Mouse (Mus musculus) embryonic facial prominence, embryonic 10.5 days (tissue): ENCODE measurements around the gene Grb7. TPM values are rescaled to one million over a fixed set of nuclear protein-coding genes. Genes with fewer than 3 reads are reported as not detected.

Experiments
- DNase-seq: peaks from one replicate; pipeline ENCODE4 v3.0.0-alpha.2; 2017; ENCODE audit warnings: low spot score
- H3K27ac ChIP-seq: fragments of 300-500 bp; sonication (generic); replicated peaks from 2 replicates; pipeline ENCODE4 v1.5.1; 2016; ENCODE audit warnings: mild to moderate bottlenecking
- H3K27me3 ChIP-seq: fragments of 300-500 bp; sonication (generic); replicated peaks from 2 replicates; pipeline ENCODE4 v1.6.1; 2016; ENCODE audit warnings: low read depth, mild to moderate bottlenecking; ENCODE audit not compliant: poor library complexity, severe bottlenecking
- H3K36me3 ChIP-seq: fragments of 300-500 bp; sonication (generic); replicated peaks from 2 replicates; pipeline ENCODE4 v1.6.1; 2016; ENCODE audit warnings: mild to moderate bottlenecking, moderate library complexity
- H3K4me1 ChIP-seq: fragments of 300-500 bp; sonication (generic); 2 replicates; pipeline ENCODE4 v1.6.1; 2016
- H3K4me3 ChIP-seq: fragments of 300-500 bp; sonication (generic); 2 replicates; pipeline ENCODE4 v1.5.1; 2016; ENCODE audit warnings: mild to moderate bottlenecking, moderate library complexity
- H3K9me3 ChIP-seq: fragments of 300-500 bp; sonication (generic); 2 replicates; pipeline ENCODE4 v1.6.1; 2016; ENCODE audit warnings: mild to moderate bottlenecking
- WGBS: fragments of 180-500 bp; shearing (Covaris S2); methylation state at CpG from one replicate; pipeline ENCODE4 v1.1.7; 2016; 5-methylcytosine and 5-hydroxymethylcytosine counted together
- polyA plus RNA-seq: library from polyadenylated mRNA; unstranded; fragments of >200 nt; fragmentation: Nextera tagmentation; extraction: Ambion mirVana; gene quantifications from 2 replicates; pipeline ENCODE4 v1.2.1, GENCODE M21; 2016

The Grb7 gene
- polyA plus RNA-seq, 1 experiment from 2014 or later, result 11.9 TPM

- 34% methylated on average over 13 of the region's 13 CpGs for WGBS
- Histone ChIP-seq H3K4me3 (peak overlapping the region; percentile 50), H3K9me3 (no peaks in the 10 kb centered on the region), H3K4me1 (peaks cover 38% of the 10 kb centered on the region), H3K27me3 (peaks cover 84% of the 10 kb centered on the region), H3K36me3 (peaks cover 8% of the 10 kb centered on the region; the same call in 1 of the 2 replicates), H3K27ac (no peak overlapping the region; the same call in 1 of the 2 replicates)
- no peak for DNase-seq
These were observed 2.1 kb downstream of the Grb7 start for GRCm38 (mm10) chr11:98448191-98448790.

- H3K4me1 ChIP-seq, result peaks cover 38% of the 10 kb centered on the region
- H3K27me3 ChIP-seq, result peaks cover 89% of the 10 kb centered on the region
- H3K27ac ChIP-seq, result no peak overlapping the region
- H3K9me3 ChIP-seq, result no peaks in the 10 kb centered on the region
- H3K4me3 ChIP-seq, result no peak overlapping the region
- no peak for DNase-seq
- H3K36me3 ChIP-seq, result peaks cover 19% of the 10 kb centered on the region
- WGBS, result 79% methylated on average over 3 of the region's 3 CpGs
These were observed 3.2 kb downstream of the Grb7 start for GRCm38 (mm10) chr11:98449419-98449818.

GRCm38 (mm10) chr11:98449921-98450771 lies 4.0 kb downstream of the Grb7 start:
- Histone ChIP-seq H3K9me3 (no peaks in the 10 kb centered on the region), H3K36me3 (peaks cover 26% of the 10 kb centered on the region), H3K27me3 (peaks cover 89% of the 10 kb centered on the region), H3K4me1 (peaks cover 37% of the 10 kb centered on the region), H3K4me3 (no peak overlapping the region), H3K27ac (no peak overlapping the region)
- 84% methylated on average over 20 of the region's 20 CpGs for WGBS
- DNase-seq, result no peak

GRCm38 (mm10) chr11:98455484-98455883 lies 9.3 kb downstream of the Grb7 start:
- peaks cover 31% of the 10 kb centered on the region for H3K36me3 ChIP-seq
- no peak overlapping the region for H3K27ac ChIP-seq
- 82% methylated on average over 4 of the region's 4 CpGs for whole genome bisulfite sequencing
- H3K9me3 ChIP-seq, result no peaks in the 10 kb centered on the region
- H3K27me3 ChIP-seq, result peaks cover 72% of the 10 kb centered on the region
- H3K4me3 ChIP-seq, result no peak overlapping the region
- no peak for DNase-seq
- peaks cover 27% of the 10 kb centered on the region for H3K4me1 ChIP-seq

GRCm38 (mm10) chr11:98456545-98456944 lies 10.4 kb downstream of the Grb7 start:
- no peak for DNase-seq
- H3K9me3 ChIP-seq, result no peaks in the 10 kb centered on the region
- H3K4me3 ChIP-seq, result no peak overlapping the region
- H3K36me3 ChIP-seq, result peaks cover 28% of the 10 kb centered on the region
- H3K27ac ChIP-seq, result no peak overlapping the region
- peaks cover 72% of the 10 kb centered on the region for H3K27me3 ChIP-seq
- H3K4me1 ChIP-seq, result peaks cover 27% of the 10 kb centered on the region
- 80% methylated on average over 5 of the region's 5 CpGs for WGBS

- Histone ChIP-seq H3K4me3 (peak overlapping the region; percentile 66), H3K27ac (peak overlapping the region; percentile 82), H3K4me1 (peaks cover 27% of the 10 kb centered on the region), H3K36me3 (peaks cover 27% of the 10 kb centered on the region), H3K9me3 (no peaks in the 10 kb centered on the region), H3K27me3 (peaks cover 72% of the 10 kb centered on the region)
- no peak for DNase-seq
- 21% methylated on average over 9 of the region's 9 CpGs for WGBS
These were observed 10.8 kb downstream of the Grb7 start for GRCm38 (mm10) chr11:98456945-98457344.

- WGBS, result under 1% methylated on average over 63 of the region's 64 CpGs
- Histone ChIP-seq H3K27me3 (peaks cover 72% of the 10 kb centered on the region), H3K4me3 (peak overlapping the region; percentile 66), H3K4me1 (peaks cover 27% of the 10 kb centered on the region), H3K36me3 (peaks cover 24% of the 10 kb centered on the region), H3K9me3 (no peaks in the 10 kb centered on the region), H3K27ac (peak overlapping the region; percentile 82)
- DNase-seq, result peak; percentile 90
These were observed 11.3 kb downstream of the Grb7 start for GRCm38 (mm10) chr11:98457367-98458120.

GRCm38 (mm10) chr11:98458121-98458990 lies 12.2 kb downstream of the Grb7 start:
- WGBS, result 3% methylated on average over 30 of the region's 30 CpGs
- Histone ChIP-seq H3K36me3 (peaks cover 23% of the 10 kb centered on the region), H3K27me3 (peaks cover 75% of the 10 kb centered on the region), H3K9me3 (no peaks in the 10 kb centered on the region), H3K4me1 (peaks cover 27% of the 10 kb centered on the region), H3K4me3 (peak overlapping the region; percentile 66), H3K27ac (peak overlapping the region; percentile 82)
- no peak for DNase-seq

- H3K27ac ChIP-seq, result no peak overlapping the region
- H3K36me3 ChIP-seq, result peaks cover 14% of the 10 kb centered on the region
- H3K4me1 ChIP-seq, result peaks cover 27% of the 10 kb centered on the region
- no peak for DNase-seq
- no peaks in the 10 kb centered on the region for H3K9me3 ChIP-seq
- H3K27me3 ChIP-seq, result peaks cover 74% of the 10 kb centered on the region
- no peak overlapping the region for H3K4me3 ChIP-seq
- WGBS, result 14% methylated on average over 11 of the region's 11 CpGs
These were observed 13.0 kb downstream of the Grb7 start for GRCm38 (mm10) chr11:98459071-98459741.

GRCm38 (mm10) chr11:98459860-98460259 lies 13.7 kb downstream of the Grb7 start:
- 78% methylated on average over 9 of the region's 9 CpGs for WGBS
- peaks cover 9% of the 10 kb centered on the region for H3K36me3 ChIP-seq
- H3K27me3 ChIP-seq, result peaks cover 70% of the 10 kb centered on the region
- no peaks in the 10 kb centered on the region for H3K9me3 ChIP-seq
- H3K4me1 ChIP-seq, result peaks cover 27% of the 10 kb centered on the region
- H3K27ac ChIP-seq, result no peak overlapping the region
- H3K4me3 ChIP-seq, result no peak overlapping the region
- no peak for DNase-seq

- H3K27me3 ChIP-seq, result peaks cover 67% of the 10 kb centered on the region
- 59% methylated on average over 6 of the region's 6 CpGs for WGBS
- H3K4me1 ChIP-seq, result peaks cover 27% of the 10 kb centered on the region
- no peak for DNase-seq
- no peak overlapping the region for H3K4me3 ChIP-seq
- H3K9me3 ChIP-seq, result no peaks in the 10 kb centered on the region
- no peak overlapping the region for H3K27ac ChIP-seq
- H3K36me3 ChIP-seq, result no peaks in the 10 kb centered on the region
These were observed 15.0 kb downstream of the Grb7 start for GRCm38 (mm10) chr11:98461109-98461720.
